Mouse (Mus musculus) embryonic facial prominence, embryonic 11.5 days (tissue): ENCODE data around the gene Piezo1. TPM values are rescaled to one million over a fixed set of nuclear protein-coding genes. Genes with fewer than 3 reads are reported as not detected.
"Not testable (repeated sequence)": the region's sequence is repeated elsewhere in the genome, so short reads cannot be mapped to it uniquely, and the experiment has no call there.

ENCODE experiments used
- ATAC-seq: fragments of 200-750 bp; cut with Nextera tagmentation; replicated peaks from 2 replicates; pipeline ENCODE4 v1.8.0; 2017; ENCODE audit warnings: low read depth; ENCODE audit not compliant: insufficient number of reproducible peaks, low FRiP score, low TSS enrichment
- DNase-seq: peaks from one replicate; pipeline ENCODE4 v3.0.0-alpha.2; 2015; ENCODE audit warnings: low spot score
- H3K27ac ChIP-seq: fragments of 300-500 bp; sonication (generic); replicated peaks from 2 replicates; pipeline ENCODE4 v1.5.1; 2014; ENCODE audit warnings: mild to moderate bottlenecking, low read depth, low read length, control low read depth
- H3K27me3 ChIP-seq: fragments of 300-500 bp; sonication (generic); 2 replicates; pipeline ENCODE4 v1.6.1; 2014; ENCODE audit warnings: mild to moderate bottlenecking, low read length, moderate library complexity, mixed read lengths; ENCODE audit not compliant: control insufficient read depth, insufficient read depth
- H3K36me3 ChIP-seq: fragments of 300-500 bp; sonication (generic); replicated peaks from 2 replicates; pipeline ENCODE4 v1.6.1; 2014; ENCODE audit warnings: low read depth, mild to moderate bottlenecking, low read length, moderate library complexity, mixed read lengths; ENCODE audit not compliant: control insufficient read depth, insufficient read depth
- H3K4me1 ChIP-seq: fragments of 300-500 bp; sonication (generic); 2 replicates; pipeline ENCODE4 v1.6.1; 2014; ENCODE audit warnings: low read length, mixed read lengths; ENCODE audit not compliant: control insufficient read depth, insufficient read depth
- H3K4me2 ChIP-seq: fragments of 300-500 bp; sonication (generic); 2 replicates; pipeline ENCODE4 v1.6.1; 2014; ENCODE audit warnings: low read depth, mild to moderate bottlenecking, control low read depth, low read length, moderate library complexity
- H3K4me3 ChIP-seq: fragments of 300-500 bp; sonication (generic); 2 replicates; pipeline ENCODE4 v1.5.1; 2014; ENCODE audit warnings: low read depth, low read length, control low read depth
- H3K9ac ChIP-seq: fragments of 300-500 bp; sonication (generic); replicated peaks from 2 replicates; pipeline ENCODE4 v1.6.1; 2014; ENCODE audit warnings: mild to moderate bottlenecking, control low read depth, low read length
- H3K9me3 ChIP-seq: fragments of 300-500 bp; sonication (generic); replicated peaks from 2 replicates; pipeline ENCODE4 v1.6.1; 2016; ENCODE audit warnings: mild to moderate bottlenecking, low read length, inconsistent platforms, mixed read lengths; ENCODE audit not compliant: control insufficient read depth
- WGBS: fragments of 180-500 bp; shearing (Covaris S2); extraction: QIAGEN DNeasy Blood & Tissue Kit; methylation state at CpG from one replicate; pipeline ENCODE4 v1.1.7; 2014; 5-methylcytosine and 5-hydroxymethylcytosine counted together
- polyA plus RNA-seq: library from polyadenylated mRNA; unstranded; fragments of >200 nt; fragmentation: Nextera tagmentation; extraction: Ambion mirVana; gene quantifications from 2 replicates; pipeline ENCODE4 v1.2.1, GENCODE M21; 2014

The Piezo1 gene
- polyA plus RNA-seq, 1 experiment from 2014 or later, result 5.9 TPM

DNA sequence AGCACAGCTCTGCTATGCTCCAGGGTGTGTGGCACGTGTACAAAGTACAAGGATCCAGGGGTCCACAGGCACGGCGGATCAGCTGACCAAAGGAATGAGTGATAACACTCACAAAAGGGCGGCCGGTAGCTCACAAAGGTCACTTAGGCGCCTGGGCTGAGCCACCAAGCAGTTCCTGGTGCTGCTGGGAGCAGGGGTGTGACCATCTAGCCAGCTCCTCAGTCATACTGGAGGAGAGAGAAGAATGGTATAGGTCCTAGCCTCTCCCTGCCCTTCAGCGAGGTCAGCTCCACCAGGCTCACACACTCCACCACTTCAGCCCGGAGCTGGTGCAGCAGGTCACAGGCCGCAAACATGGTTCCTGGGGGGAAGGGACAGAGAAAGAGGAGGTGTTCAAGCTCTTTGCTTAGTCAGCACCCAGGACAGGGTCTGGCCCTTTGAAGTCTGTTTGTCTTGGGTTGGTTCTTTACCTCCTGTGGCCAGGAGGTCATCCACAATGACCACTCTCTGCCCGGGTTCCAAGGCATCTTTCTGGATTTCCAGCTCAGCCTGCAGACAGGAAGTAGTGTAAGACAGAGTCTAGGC lies 23.6 kb upstream of the Piezo1 start:
- no peaks in the 10 kb centered on the region for H3K9me3 ChIP-seq
- WGBS, result 53% methylated on average over 10 of the region's 10 CpGs

DNA sequence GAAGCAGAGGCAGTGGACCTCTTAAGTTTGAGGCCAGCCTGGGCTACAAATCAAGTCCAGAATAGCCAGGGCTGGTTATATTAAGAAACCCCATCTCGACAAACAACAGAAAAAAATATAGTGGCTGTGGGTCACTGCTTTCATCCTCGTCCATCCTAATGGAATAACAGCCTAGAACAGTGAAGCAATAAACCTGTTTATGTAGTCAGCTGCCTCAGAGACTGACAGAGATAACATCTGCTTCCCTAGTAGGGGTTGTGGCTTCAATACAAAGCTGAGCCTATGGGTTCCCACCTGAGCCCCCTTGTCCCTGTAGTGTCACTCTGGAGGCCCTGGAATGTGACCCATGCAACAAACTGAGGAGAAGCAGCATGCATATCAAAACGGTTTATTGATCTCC lies 23.1 kb upstream of the Piezo1 start:
- DNase-seq (no peak), ATAC-seq (no peak)
- H3K27ac ChIP-seq, result no peak overlapping the region
- no peaks in the 10 kb centered on the region for H3K27me3 ChIP-seq
- 65% methylated on average over 3 of the region's 3 CpGs for WGBS
- H3K4me3 ChIP-seq, result no peak overlapping the region
- H3K9ac ChIP-seq, result no peak overlapping the region
- peaks cover 19% of the 10 kb centered on the region for H3K36me3 ChIP-seq
- H3K4me2 ChIP-seq, result no peak overlapping the region
- no peaks in the 10 kb centered on the region for H3K9me3 ChIP-seq
- H3K4me1 ChIP-seq, result peaks cover 7% of the 10 kb centered on the region

More for the DNA sequence above, 23.6 kb upstream of the Piezo1 start:
- Histone ChIP-seq H3K4me2 (no peak overlapping the region), H3K27me3 (no peaks in the 10 kb centered on the region), H3K4me3 (no peak overlapping the region), H3K4me1 (peaks cover 9% of the 10 kb centered on the region), H3K36me3 (peaks cover 17% of the 10 kb centered on the region), H3K9ac (no peak overlapping the region), H3K27ac (0 out of 2 replicates have a peak overlapping the region, but pooled peaks have one; percentile 24)
- no peak for ATAC-seq
- DNase-seq, result no peak

DNA sequence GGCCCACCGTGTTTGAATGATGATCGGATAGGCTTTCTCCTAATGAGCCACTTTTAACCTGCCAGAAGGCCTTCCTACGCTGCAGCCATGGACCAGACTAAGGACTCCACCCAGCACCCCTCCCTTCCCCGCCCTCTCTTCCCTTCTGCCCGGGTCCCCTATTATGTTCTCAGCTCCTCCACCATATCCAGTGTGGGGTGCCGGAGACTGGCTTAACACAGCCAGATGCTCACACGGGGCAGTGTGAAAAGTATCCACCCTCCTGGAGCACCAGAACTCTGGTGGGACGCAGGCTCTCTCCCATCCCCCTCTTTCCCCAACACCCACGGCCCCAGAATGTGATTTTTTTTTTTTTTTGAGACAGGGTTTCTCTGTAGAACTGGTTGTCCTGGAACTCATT lies 22.4 kb upstream of the Piezo1 start:
- H3K4me1 ChIP-seq, result peaks cover 9% of the 10 kb centered on the region
- no peak for DNase-seq
- WGBS, result 63% methylated on average over 9 of the region's 9 CpGs
- H3K4me3 ChIP-seq, result no peak overlapping the region
- H3K27ac ChIP-seq, result no peak overlapping the region
- H3K9me3 ChIP-seq, result no peaks in the 10 kb centered on the region
- no peak overlapping the region for H3K9ac ChIP-seq
- no peaks in the 10 kb centered on the region for H3K27me3 ChIP-seq
- ATAC-seq, result no peak
- peaks cover 19% of the 10 kb centered on the region for H3K36me3 ChIP-seq
- H3K4me2 ChIP-seq, result no peak overlapping the region

DNA sequence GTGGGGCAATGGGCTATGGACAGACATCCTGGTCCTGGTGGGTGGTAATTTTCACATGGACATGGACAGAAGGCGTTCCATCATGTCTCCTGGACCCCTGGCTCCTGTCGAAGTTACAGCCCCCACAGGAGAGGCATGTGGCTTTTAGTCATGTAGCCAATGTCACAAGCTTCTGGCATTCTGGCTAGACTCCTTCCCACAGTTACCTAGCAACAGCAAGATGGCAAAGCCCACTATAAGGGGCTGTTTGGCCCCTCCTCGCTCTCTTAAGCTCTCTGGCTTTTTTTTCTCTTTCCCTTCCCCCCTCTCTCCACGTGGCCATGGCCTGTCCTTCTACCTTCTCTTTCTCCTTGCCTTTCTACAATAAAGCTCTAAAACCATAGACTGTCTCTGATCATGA lies 22.0 kb upstream of the Piezo1 start:
- WGBS, result 51% methylated on average over 4 of the region's 4 CpGs
- H3K4me2 ChIP-seq, result not testable (repeated sequence)

DNA sequence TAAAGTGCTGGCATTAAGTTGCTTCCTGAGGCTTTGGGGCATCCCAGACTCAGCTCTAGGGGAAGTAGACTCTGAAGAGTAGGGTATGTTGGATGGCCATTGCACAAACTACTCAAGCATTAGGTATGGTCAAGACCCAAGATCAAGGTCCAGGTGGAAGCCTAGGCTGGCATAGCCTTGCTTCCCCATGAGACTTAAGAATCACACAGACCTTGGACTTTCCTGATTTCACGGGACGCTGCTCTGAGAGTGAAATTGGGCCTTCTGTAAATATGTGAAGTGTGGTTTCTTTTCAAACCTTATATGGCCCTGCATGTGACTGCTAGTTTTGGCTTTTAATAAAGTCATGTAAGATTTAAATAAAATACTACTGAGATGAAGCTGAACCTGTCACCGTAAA lies 21.6 kb upstream of the Piezo1 start:
- ATAC-seq, result no peak
- no peak for DNase-seq
- Histone ChIP-seq H3K4me3 (no peak overlapping the region), H3K27me3 (no peaks in the 10 kb centered on the region), H3K4me1 (peaks cover 9% of the 10 kb centered on the region), H3K9me3 (no peaks in the 10 kb centered on the region), H3K27ac (no peak overlapping the region), H3K4me2 (no peak overlapping the region), H3K36me3 (peaks cover 19% of the 10 kb centered on the region), H3K9ac (no peak overlapping the region)
- 85% methylated on average over 3 of the region's 3 CpGs for whole genome bisulfite sequencing

More for the DNA sequence above, 22.0 kb upstream of the Piezo1 start:
- not testable (repeated sequence) for DNase-seq, H3K9ac ChIP-seq, H3K9me3 ChIP-seq, H3K27ac ChIP-seq, ATAC-seq, H3K4me1 ChIP-seq, H3K27me3 ChIP-seq, H3K4me3 ChIP-seq
- H3K36me3 ChIP-seq, result peaks cover 19% of the 10 kb centered on the region

DNA sequence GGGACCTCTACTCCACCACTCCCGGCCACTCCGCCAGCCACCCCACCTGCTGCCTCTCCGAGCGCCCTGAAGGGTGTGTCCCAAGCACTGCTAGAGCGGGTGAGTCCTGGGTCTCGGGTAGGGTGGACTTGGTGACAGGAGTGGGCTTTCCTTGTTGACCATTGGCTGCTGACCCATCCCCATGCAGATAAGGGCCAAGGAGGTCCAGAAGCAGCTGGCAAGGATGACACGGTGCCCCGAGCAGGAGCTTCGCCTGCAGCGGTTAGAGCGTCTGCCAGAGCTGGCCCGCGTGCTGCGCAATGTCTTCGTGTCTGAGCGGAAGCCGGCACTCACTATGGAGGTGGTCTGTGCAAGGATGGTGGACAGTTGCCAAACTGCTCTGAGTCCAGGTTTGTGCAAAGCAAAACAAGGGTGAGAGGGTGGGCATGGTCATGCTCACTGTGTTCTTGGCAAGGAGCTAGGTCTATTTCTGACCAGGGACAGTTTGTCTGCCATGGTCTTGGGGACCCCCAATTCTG lies 20.7 kb upstream of the Piezo1 start:
- Histone ChIP-seq H3K9me3 (no peaks in the 10 kb centered on the region), H3K36me3 (peaks cover 19% of the 10 kb centered on the region), H3K4me1 (peaks cover 5% of the 10 kb centered on the region), H3K4me3 (no peak overlapping the region), H3K4me2 (no peak overlapping the region), H3K27me3 (no peaks in the 10 kb centered on the region), H3K9ac (no peak overlapping the region), H3K27ac (no peak overlapping the region)
- DNase-seq (no peak), ATAC-seq (no peak)
- 94% methylated on average over 17 of the region's 17 CpGs for WGBS

DNA sequence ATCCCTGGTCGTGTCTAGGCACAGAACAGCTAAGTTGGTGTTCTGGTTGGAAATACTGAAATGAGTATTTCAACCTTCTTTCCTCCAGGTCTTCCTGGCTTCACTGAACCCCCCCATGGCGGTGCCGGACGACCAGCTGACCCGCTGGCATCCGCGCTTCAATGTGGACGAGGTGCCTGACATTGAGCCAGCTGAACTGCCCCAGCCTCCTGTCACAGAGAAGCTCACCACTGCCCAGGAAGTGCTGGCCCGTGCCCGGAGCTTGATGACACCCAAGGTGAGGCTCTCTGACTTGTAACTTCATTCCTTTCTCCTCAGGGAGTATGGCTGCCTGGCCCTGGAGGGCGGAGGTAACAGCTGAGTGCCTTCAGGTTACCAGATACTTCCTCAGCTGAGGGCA lies 20.0 kb upstream of the Piezo1 start:
- no peak overlapping the region for H3K4me3 ChIP-seq
- WGBS, result 93% methylated on average over 11 of the region's 11 CpGs
- H3K27me3 ChIP-seq, result no peaks in the 10 kb centered on the region
- DNase-seq (no peak), ATAC-seq (no peak)
- peaks cover 19% of the 10 kb centered on the region for H3K36me3 ChIP-seq
- no peak overlapping the region for H3K4me2 ChIP-seq
- H3K27ac ChIP-seq, result no peak overlapping the region
- H3K9me3 ChIP-seq, result no peaks in the 10 kb centered on the region
- H3K4me1 ChIP-seq, result peaks cover 5% of the 10 kb centered on the region
- no peak overlapping the region for H3K9ac ChIP-seq

DNA sequence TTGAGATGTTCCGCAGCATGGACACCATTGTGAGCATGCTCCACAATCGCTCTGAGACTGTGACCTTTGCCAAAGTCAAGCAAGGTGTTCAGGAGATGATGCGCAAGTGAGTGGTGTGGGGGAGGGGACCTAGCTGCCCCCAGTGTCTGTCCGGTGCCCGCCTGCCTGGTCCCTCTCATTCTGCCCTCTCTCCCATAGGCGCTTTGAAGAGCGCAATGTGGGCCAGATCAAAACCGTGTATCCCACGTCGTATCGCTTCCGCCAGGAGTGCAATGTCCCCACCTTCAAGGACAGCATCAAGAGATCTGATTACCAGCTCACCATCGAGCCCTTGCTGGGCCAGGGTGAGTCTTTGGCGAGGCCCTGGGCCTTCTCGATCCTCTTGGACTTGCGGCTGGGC lies 18.9 kb upstream of the Piezo1 start:
- H3K4me2 ChIP-seq, result no peak overlapping the region

More for the DNA sequence above, 18.9 kb upstream of the Piezo1 start:
- H3K27me3 ChIP-seq, result no peaks in the 10 kb centered on the region
- WGBS, result 93% methylated on average over 16 of the region's 16 CpGs
- ATAC-seq (no peak), DNase-seq (no peak)
- peaks cover 19% of the 10 kb centered on the region for H3K36me3 ChIP-seq
- no peak overlapping the region for H3K4me3 ChIP-seq
- no peaks in the 10 kb centered on the region for H3K9me3 ChIP-seq
- H3K27ac ChIP-seq, result no peak overlapping the region
- no peak overlapping the region for H3K9ac ChIP-seq
- peaks cover 5% of the 10 kb centered on the region for H3K4me1 ChIP-seq
